Mouse (Mus musculus): Measurements from ENCODE around the gene Alox5ap.

Alox5ap gene

DNA sequence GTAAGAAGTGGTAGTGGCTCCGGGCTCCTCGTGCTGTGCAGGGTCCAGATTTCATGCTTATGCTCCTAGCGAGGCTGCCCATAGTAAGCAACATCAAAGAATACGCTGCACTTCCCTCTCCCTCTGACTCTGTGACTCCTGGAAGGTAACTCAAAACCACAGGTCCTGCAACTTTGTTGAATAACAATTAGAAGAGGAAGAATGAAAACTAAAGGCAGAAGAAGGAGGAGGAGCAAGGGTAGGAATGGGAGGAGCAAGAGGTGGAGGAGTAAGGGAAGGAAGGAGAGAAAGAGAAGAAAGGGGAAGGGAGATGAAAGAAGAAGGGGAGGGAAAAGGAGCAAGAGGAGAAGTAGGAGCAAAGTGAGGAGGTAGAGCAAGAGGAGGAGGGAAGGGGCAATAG, at the start of gene Alox5ap:
Gene Alox5ap, plus strand, starts transcription at position 363 of the 400 bp plus-strand sequence.
- no peak for DNase-seq (ENCODE audit: low spot score in 2 of 2)

DNA sequence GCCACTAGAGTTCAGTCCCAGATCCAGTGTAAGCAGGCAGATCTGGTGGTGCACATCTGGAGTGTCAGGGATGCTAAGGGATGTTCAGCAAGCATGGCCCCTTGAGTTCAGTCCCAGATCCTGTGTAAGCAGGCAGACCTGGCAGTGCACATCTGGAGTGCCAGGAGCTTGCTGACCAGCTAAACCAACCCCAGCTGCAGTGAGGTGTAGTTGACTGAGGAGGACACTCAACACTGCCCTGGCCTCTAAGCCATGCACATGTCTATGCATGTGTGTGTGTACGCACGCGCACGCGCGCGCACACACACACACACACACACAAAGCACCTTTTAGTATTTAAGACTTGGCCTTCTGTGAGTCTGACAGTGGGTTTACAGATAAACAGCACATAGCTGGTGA, 49.0 kb upstream of the Alox5ap start:
- no peak for DNase-seq (ENCODE audit: low spot score in 2 of 2)

DNA sequence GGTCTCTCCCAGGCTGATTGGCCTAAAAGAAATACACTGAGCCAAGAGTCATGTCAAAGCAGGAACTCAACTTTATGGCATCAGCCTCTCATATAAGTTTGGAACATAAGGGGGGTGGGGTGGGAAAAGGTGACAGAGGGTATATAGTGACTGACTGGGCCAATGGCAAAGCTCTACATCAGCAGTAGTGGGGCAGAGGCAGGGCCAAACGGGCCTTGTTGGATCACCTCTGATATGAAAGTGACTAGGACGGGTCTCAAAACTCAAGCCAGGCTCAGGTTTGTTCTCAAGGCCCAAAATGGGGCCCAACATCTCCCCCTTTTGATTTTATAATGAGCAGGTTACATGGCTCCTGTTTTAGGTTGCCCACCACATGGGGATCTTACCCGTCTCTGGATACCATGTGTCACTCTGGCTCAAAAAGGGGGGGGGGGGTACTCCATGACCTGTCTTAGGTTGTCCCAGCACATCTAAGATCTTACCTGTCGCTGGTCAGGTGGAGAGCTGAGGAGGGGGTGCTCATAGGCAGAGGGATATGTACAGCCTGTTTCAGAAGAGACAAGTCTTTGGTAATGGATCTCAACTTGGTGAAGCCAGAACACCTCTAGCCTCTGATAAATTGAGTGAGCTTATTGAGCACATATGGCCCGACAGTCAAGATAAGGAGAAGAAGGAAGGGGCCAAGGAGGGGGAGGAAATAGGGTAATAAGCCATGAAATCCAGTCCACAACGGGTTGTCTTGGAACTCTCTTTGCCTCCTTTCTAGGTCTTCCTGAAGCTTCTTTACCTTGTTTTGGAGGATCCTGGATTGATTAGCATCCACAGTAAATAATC, 46.8 kb upstream of the Alox5ap start:
- DNase-seq (ENCODE audit: low spot score in 2 of 2), result no peak

DNA sequence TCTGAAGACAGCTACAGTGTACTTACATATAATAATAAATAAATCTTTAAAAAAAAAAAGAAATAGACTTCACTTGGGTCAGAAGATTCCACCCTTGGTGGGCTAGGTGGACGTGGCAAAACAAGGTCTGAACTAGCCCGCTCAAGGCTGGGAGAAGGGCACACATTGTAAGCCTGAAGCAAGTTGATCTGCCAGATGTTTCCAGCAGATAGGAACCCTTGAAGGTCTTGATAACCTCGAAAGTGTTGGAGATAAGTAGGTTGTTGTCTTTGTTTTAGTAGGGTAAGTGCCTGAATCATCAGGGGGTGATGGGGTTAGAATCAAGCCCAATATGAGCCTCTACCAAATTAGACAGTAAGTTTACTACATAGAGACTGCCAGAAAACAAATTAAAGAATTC, 45.1 kb upstream of the Alox5ap start:
- DNase-seq (ENCODE audit: low spot score in 2 of 2), result no peak

DNA sequence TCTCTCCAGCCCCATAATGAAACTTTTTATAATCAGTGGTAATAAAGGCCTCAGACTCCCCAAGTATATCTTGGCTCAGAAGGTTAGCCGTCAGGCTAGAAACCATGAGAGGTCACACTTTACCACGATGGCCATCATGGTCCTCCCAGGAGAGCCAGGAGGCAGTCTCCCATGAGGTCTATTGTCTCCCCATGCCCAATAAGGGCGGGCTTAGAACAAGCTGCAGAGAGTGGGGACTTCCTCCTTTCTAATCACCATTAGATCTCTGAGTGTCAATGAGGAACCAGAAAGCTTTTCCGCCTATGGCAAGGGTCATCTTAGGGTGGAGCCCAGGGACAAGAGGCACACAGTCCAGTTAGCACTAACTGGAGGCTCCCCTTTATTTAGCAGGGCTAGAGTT, 43.2 kb upstream of the Alox5ap start:
- DNase-seq (ENCODE audit: low spot score in 2 of 2), result no peak

DNA sequence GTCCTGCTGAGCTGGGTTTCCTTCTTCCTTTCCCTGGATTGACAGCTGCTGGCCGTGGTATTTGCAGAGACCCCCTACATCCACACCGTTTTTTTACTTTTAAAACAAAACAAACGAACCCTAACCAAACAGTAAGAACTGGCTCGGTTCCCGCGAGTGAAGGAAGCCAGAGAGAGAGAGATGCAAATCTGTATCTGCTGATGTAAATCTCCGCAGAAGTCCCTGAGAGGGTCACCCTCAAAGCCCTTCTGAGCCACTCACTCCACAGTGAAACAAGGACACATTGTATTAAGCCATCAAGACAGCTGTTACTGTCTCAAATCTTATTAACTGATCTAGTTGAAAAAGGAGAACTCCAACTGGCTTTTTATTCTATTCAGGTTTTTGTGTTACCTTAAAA, 39.9 kb upstream of the Alox5ap start:
- DNase-seq (ENCODE audit: low spot score in 2 of 2), result no peak

DNA sequence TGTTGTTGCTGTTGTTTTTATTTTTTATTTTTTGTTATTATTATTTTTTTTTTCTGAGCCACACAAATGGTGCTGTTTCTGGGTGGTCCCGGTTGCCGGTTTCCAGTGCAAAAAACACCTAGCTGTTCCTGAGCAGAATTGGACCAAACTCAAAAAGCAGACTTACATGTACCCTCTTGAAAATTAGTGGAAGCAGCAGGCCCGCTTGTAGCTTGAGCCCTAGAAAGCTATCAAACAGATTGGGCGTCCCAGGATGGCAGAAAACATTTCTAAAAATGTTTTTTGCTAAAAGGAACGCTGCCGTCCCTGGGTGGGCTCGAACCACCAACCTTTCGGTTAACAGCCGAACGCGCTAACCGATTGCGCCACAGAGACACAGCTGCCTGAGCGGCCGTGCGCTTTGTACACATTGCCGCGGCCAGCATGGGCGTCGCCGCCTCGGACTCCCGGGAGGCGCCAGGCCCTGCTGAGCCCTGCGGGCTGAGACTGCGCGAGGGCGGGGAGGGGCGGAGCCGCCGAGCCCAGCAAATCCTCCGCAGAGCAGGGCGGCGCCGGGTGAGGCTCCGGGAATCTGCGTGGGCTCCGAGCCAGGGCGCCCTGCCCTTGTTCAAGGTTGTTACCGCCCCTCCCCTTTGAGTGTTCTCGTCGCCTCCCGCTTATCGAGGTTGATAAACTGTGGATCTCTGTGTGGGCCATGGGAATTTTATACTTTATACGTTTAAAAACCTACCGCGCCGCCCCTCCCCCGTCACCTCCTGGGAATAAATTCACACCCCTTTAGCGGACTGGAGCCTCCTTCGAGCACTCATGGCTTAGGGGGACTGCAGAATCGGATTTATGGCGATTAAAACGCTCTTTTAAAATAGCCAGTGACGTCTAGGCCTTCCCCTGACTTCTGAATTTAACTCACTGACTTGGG, 35.6 kb upstream of the Alox5ap start:
- peak; percentile 99 to 100 for DNase-seq (ENCODE audit: low spot score in 2 of 2)

DNA sequence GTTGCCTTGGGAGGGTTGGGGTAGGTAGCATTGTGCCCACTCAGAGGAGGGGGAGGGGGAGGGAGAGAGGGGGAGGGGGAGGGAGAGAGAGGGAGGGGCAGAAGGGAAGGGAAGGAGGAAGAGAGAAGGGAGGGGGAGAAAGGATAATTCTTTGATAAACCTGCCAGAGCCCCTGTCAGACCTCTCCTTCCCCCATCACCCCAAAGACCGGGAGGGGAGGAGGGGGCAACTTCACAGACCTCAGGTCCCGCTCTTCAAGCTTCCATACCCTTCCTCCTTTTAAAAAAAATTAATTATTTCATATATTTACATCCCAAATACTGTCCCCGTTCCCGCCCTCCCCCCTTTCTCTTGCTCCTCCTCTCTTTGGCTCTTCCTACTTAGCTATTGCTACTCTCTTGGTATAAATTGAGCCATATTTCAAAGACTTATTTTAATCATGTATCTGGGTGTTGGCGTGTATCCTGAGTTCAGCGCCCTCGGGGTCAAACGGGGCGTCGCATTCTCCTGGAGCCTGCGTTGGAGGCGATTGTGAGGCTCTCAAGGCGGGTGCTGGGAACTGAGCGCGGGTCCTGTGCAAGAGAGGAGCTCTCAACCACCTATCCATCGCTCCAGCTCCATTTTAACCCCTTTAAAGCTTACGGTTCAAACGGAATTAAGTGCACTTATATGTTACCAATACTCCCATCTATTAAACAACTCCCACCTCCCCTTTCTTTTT, 34.8 kb upstream of the Alox5ap start:
- DNase-seq (ENCODE audit: low spot score in 2 of 2), result no peak

DNA sequence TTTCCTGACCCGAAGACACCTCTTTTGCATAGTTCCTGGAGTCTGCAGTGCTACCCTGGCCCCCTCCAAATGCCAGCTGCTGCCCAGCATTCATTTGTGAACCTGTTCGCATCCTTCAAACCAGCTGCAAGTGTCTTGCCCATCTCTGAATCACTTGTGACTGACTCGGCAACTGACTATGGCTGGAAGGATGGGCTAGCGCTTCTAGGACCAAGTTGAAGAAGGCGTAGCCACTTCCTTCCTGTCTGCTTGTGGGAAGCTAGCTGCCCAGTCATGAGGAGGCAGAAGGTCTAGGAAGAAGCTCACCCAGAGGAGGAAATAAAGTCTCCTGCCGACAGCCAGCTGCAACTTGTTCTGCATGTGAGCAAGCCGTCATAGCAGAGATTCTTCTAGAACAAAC, 29.6 kb upstream of the Alox5ap start:
- DNase-seq (ENCODE audit: low spot score in 2 of 2), result no peak

DNA sequence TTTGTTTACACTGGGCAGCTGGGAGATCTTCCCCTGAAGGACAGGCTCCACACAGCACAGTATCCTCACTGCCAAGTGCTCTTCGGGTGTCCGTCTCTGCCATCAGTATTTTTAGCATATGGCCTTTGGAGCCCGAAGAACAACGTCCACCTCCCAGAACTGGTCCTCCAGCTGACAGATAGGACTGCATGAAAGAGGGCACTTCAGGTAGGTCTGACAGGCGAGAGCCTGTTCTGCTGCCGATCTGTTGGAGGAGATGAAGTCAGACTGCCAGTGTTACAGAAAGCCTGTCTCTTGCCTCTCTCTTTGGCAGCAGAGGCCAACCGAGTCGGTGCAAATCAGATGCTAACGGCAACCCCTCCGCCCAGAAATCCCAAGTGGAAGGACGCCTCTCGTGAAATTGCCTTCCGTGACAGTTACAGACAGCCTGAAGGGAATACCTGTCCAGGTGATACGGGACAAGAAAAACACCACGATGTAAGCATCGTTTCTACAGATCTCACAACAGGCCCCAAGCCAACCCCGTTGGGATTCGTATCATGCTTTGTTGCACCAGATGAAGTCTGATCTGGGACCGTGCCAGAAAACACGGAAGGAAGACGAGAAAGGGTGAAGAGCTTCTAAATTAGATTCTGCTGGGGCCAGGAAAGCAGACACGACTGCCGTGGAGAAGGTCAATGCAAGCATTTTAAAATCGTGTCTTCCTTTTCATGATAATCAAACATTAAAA, 27.2 kb upstream of the Alox5ap start:
- no peak for DNase-seq (ENCODE audit: low spot score in 2 of 2)

DNA sequence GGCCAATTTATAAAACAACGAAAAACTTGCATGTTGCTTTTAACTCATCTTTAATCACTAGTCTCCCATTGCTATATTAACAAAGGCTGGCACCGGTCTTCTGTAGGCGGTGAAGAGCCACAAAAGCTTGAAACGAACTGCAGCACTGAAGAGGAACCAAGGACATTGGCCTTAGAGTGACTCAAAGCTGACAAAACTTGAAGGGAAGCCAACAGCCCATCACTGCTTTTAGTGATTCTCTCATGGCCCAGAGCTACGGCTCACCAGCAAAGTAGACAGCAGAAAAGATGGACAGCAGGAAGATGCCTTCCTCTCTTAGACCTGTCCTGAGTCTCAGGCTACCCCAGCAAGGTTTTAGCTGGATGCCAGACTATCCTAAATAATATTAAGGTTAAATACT, 22.1 kb upstream of the Alox5ap start:
- DNase-seq (ENCODE audit: low spot score in 2 of 2), result no peak

DNA sequence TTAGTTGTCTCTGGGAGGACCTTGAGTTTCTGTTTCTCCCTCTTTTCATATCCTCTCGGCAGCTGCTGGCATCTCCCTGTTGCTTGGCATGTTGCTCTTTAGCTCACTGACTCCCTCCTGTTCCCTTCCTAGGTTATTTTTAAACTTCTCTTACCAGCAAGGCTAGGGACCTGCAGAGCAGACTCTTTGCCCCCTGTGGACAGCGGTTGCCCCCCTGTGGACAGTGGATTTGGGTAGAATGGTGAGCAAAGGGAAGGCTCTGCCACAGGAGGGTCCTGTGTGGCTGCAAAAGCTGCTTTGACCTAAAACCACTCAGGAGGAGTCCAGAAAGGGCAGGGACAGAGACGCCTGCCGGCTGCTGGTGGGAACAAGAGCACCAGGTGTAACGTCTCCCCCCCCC, 21.5 kb upstream of the Alox5ap start:
- no peak for DNase-seq (ENCODE audit: low spot score in 2 of 2)

DNA sequence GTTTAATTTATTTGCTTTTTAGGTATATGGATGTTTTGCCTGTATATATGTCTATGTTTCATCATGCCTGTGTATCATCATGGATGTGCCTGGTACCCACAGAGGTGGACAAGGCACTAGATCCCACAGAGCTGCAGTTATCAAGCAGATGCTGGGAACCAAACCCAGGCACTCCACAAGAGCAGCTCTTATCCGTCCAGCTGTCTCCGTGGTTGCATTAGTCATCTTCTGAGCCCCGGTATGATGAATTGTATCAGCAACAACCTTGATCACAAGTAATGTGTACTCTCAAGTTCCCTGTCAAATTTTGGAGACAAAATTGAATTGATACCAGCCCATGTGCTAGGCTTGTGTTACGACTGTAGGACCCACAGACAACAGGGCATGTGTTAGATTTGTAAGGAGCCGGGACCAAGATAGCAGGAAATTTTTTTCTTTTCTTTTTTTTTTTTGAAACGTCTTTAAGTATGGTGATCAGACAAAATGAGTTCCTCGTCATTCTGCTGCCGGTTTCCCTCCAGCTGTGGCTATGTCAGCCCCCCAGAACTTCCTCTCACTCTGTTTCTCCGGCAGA, 19.1 kb upstream of the Alox5ap start:
- DNase-seq (ENCODE audit: low spot score in 2 of 2), result no peak

DNA sequence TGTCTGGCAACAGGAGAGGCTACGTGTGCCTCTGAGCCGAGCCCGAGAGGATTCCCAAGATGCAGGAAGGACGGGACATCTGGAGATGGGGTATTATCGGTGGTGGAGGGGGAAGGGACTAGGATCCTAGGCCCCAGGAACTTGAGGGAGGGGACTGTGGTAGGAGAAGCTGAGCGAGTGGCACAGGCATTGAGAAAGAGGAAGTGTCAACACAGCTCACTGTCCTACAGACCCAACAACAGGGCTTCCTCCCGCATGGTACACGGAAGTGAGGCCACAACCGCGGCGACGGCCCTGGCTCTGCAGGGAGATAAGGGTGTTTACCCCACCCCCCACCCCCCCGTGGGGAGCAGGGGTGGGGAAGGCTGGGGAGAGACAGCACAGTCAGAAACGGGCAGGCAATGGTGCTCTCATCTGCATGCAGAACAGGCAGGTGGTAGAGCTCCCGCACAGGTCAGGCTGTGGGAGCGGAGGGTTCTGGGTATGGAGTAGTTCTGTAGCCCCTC, 18.5 kb upstream of the Alox5ap start:
- DNase-seq (ENCODE audit: low spot score in 2 of 2), result no peak

DNA sequence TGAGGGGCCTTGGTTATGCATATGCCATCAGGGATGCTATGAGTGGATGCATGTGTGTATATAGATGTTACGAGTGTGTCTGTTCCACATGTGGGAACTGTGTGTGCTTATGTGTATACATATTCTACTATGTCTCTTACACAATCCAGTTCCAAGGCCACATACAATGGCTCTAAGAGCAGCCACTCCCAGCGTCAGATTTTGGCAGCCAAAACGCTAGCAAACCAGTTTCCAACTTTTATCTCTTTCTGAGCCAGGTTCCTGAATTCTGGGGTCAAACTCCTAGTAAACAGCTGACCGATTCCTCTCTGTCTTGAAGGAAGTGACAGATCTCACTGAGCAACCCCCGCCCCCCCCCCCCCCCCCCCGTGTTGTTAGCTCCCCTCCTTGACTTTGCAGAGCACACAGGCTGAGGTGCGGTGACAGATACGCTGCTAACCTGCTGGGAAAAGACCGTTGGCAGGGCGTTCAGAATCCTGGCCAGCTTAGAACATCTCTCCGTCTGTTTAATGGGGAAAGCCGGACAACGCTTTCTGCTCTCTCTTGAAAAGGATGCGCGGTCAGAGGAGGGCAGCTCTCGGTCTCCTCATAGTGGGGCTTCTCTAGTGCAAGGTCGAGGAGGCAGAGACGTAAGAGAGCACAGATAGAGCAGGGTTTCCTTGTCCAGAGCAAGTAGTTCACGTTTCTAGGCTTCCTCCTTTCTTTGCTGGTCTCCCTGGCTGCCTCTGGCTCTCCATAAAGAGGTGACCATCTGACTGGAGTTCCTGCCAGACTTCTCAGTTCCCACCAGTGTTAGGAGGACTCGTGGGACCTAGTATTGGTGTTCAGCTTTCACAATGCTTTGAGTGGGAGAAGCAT, 17.3 kb upstream of the Alox5ap start:
- no peak for DNase-seq (ENCODE audit: low spot score in 2 of 2)

DNA sequence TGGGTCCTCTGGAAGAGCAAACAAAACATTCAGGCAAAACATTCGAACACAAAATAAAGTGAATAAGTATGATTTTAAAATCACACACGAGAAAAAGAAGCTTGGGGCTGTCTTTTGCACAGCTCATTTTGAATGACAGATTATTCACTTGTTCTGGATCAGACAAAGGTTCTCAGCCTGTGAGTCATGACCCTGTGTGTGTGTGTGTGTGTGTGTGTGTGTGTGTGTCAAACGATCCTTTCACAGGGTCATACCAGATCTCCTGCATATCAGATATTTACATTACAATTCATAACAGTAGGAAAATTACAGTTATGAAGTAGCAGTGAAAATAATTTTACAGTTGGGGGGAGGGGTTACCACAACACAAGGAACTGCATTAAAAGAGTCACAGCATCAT, 12.3 kb upstream of the Alox5ap start:
- DNase-seq (ENCODE audit: low spot score in 2 of 2), result no peak

DNA sequence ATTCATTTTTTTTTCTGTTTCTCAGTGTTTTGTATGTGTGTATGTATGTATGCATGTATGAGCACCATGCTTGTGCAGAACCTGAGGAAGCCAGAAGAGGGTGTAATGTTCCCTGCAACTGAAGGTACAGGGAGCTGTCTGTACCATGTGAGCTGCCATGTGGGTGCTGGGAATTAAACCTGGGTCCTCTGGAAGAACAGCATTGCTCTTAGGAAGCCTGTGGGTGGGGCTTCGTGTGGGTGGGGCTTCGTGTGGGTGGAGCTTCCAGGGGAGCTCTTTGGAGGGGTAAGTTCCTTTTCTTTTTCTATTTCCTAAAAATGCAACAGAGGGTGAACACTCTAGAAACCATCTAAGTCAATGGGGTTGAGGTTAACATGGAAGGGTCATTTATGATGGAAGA, 11.1 kb upstream of the Alox5ap start:
- DNase-seq (ENCODE audit: low spot score in 2 of 2), result no peak

DNA sequence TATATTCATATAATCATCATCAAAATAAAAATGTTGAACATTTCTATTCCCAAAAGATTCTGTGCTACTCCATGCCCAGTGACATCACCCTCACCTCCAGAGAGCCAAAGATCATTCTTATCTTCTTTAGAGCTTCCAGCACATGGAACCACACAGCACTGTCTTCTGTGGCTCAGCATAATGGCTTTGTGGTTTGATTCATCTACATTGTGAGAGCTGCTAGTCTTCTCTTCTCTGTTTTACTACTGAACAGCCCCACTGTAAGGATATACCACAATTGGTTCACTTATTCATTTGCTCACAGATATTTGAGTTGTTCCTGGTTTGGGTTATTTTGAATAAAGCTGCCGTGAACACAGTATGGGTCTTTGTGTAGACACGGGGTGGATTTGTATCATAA, 9.0 kb upstream of the Alox5ap start:
- DNase-seq (ENCODE audit: low spot score in 2 of 2), result no peak

DNA sequence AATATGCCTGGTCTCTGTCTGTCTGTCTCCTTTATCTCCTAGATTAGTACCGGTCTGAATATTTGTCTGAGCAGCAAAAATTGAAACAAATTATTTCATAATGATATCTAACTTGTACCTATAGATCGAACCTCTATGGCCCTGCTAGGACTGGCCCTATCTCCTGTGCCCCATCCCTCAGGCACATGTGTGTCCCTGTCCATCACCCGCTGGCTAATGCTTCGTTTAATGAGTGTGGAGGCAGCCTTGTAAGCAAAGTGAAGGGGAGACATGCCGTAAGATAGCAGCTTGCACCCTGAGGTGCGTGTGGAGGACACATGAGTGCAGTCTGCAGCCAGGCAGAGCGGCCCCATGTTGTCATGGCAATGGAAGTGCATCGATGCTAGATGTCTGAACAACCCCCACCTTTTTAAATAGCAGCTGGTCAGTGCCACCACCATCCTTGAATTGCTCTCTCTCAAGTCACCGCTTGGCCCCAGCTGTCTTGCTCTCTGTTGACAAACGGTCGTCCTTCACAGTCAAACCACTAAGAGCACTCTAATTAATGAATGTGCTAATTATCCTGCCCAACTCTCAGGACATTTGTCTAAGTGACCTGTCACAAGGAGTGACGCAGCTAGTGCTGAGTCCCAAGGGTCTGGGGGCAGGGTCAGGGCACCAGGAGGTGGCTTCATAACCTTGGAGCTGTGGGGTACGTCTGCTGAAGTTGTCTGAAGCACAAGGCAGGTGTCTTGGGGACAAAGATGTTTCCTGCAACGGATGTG, 6.9 kb upstream of the Alox5ap start:
- no peak for DNase-seq (ENCODE audit: low spot score in 2 of 2)

Data from urinary bladder, adult 18-20 months (tissue).